Mouse (Mus musculus): ENCODE measurements at regions not wholly inside any gene's neighbourhood (a gene's known extent, or its start where the extent isn't known, plus 50 kb on each side); places are given as distances from the start of the nearest gene placed in this dataset.

DNA sequence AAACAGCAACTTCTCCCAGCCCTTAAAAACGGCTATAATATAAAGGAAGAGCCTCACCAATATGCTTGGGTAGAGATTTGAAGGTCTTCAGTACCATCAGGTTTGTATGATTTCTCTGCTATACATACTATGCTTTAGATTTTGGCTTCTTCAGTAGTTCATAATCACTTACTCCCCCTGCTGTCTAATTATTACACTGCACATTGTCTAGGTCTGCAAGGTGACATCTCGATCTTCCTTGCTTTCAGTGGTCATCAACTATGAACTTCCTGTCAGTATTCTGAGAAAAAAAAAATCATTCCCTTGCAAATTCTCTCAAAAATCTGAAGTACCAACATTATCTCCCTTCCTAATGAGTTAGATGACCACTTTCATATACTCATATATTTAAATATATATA is 225.4 kb upstream of the Galnt5 start:
- no peak for DNase-seq

DNA sequence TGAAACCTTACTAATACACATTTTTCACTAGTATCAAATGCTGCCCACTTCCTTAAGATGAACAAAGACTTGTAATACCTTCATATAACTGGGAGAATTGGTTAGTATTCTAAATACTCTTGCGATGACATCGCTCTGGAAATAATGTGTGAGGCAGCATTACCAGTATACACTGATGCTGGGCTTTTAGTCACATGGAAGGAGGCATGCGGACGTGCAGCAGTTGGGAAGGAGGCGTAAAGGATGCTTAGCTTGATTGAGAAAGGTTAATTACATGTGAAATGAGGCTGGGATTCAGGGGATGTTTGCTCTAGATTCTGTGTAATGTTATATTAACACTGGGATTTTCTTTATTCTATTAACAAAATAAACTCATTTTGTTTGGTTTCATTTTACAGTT is 221.5 kb upstream of the Galnt5 start:
- no peak for DNase-seq

DNA sequence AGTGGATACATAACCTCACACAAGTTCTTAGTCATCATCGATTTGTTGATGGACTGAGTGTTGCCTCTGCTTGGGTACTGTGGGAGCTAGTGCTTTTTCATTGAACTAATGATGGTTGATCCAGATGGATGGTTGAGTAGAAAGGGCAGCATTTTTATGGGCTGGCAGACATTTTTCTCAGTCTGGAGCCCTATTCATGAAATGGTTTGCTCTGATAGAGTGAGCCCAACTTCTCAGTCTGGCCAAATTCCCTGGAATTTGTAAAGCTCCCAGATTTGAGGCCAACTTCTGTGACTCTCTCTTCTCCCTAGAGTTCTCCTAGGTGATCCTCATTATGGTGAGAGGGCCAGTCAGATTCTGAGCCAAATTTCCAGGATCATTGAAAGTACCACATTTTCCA is 216.8 kb upstream of the Galnt5 start:
- no peak for DNase-seq

DNA sequence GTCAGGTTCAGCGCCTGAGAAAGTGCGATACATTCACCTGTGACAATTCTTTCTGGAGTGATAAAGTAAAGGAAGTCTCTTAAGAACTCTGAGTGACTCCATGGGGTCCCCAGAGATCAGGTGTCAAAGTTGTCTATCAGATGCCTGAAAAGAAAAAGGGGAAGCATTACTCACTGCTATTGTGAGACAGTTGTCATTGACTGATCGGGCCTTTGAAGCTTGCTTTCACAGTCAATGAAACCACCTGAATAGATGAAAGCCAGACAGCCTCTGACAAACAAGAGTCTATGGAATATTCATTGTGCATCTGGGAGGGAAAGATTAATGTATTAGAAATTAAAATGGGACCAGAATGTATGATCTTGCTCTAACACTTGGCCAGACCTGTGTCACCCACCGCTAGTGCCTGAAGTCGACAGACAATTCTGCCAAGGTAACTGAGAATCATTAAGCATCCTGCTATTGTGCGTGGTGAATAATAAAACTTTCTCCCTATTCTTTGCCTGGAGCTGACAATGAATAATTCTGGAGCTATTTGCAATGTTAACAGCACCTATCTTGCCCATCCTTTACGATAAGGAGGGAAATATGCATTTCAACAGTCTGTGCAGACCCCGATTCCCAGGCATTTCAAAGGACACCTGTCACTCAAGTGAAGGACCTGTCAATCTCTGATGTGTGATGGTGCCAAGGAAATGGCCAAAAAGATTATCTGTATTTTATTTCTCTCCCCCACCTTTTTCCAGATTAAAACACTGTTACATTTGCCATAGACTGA is 204.0 kb upstream of the Galnt5 start:
- no peak for DNase-seq

DNA sequence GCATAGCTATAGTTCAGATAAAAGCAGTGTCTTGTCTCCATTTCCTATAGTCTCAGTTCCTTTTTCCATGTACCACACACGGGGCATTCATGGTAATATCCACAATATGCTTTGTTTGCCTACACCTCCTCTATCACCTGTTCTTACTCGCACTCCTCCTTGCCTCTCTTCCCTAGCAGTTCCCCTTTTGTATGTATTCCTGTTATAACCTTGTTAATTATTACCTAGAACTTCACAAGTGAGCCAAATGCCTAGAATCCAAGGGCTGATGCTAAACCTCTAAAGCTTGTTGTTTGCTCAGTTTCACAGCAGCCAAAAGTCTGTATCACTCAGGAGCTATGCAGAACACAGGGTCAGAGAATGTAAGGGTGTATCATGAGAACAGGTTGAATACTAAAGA is 198.4 kb upstream of the Galnt5 start:
- no peak for DNase-seq

DNA sequence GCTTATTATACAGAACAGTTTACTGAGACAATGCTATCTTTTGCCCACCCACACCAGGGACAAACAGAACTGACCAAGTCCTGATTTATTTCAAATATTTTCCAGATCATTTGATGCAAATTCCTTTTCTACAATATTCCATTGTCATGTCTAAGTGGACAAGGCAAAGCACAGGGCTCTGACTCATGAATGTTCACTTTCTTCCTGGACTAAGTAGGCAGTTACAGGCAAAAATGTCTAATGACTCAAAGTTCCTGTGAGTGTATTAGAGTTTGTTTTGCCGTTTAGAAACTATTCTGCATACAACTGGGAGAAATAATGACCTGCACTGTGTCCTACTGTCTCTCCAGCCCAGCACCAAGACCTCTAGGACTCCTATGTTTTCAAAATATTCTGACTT is 189.8 kb upstream of the Galnt5 start:
- DNase-seq: no peak

DNA sequence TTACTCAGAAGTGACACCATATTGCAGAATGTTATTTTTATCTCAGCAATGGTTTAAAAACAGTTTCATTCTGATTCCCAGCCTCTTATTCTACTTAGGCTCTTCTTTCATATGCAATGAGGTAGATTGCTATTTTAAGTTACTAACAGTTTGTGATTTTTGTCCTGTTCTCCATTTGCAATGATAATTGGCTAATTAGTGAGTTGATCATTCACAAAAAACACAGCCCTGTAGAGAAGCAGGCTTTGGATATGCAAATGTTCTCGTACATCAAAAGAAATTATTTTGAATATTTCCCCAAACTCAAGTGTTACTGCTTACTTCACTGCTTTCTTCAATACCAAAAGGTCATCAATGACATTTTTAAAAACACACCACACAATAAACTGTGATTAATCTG is 184.7 kb upstream of the Galnt5 start:
- no peak for DNase-seq

DNA sequence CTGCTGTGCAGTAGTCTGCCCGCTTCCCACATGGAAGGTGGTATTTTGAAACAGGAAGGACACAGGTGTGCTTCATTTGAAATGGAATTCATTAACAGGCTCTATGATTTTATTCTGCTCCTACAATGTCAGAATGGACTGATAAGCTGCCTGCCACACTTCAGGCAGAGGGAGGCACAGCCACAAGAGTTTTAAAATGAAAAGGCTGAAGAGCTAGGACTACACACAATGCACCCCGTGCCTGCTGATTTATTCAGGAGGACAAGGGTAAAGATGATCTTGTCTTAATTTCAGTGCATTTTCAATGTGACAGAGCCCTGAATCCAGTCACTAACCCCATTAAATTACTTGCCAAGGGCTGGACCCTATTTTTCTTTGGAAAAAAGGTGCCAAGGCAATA is 177.3 kb upstream of the Galnt5 start:
- DNase-seq: no peak

DNA sequence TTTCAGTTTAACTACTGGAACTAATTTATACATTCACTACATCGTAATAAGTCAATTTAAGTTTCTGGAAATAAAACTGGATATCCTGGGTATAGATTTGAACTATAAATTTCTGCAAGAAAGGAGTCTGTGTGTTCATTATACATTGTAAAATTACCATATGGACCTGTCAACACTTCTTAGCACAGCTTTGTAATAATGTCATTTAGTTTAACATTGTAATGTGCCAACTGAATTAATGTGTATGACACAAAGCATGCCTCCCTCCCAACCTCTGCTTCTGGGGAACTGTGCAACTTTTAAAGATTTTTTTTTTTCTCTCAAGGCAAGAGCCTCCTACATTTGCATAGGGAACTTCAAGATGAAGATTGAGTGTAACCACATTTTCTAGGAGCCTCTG is 176.8 kb upstream of the Galnt5 start:
- no peak for DNase-seq

DNA sequence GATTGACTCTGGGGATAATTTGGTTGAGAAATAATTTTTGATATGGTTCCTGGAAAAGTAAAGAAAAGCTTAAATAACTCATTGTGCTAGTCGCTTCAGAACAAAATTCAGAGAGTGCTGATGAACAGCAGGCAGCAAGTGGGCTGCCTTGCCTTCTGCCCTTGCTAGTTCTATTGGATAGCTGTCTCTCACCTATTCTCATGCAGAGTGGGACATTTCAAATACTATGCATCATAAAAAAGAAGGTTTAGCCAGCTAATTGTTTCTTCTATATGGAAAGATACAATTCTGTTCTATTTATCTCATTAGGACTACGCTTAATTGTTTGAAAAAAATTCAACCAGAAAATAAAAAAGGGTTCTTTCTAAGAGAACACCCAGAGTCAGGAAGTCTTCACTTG is 169.4 kb upstream of the Galnt5 start:
- DNase-seq: no peak

DNA sequence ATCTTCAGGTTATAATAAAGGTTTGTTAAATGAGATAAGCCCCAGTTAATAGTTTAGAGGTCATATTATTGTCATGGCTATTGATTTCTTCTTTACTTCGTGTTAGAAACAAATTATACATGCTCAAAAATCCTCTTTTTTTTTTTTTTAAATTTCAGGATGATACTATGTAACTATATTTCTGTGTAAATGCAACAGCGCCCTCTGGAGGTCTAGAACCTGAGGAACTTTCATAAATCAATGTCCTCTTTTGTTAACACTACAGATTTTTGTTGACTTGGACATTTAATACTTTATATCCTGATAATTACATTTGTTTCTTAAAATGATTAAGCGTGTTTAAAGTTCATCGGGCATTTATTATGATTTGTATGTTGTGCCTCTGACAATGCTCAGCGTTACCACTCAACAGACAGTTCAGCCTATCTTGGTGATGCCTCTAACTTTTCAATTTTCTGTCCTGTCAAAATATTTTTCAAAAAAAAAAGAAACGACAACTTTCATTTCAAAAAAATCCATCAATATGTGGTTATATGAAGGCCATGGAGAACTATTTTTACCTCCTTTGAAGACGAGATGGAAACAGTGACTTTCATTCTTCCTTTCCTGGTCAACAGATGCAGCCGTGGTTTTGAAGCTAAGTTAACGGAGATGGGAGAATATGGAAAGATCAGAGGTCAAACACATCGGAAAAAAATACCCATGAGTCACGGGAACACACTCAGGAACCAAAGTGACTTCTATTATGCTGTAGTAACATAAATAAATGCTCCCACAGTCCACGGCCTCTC is 164.9 kb upstream of the Galnt5 start:
- peak; percentile 1 for DNase-seq

DNA sequence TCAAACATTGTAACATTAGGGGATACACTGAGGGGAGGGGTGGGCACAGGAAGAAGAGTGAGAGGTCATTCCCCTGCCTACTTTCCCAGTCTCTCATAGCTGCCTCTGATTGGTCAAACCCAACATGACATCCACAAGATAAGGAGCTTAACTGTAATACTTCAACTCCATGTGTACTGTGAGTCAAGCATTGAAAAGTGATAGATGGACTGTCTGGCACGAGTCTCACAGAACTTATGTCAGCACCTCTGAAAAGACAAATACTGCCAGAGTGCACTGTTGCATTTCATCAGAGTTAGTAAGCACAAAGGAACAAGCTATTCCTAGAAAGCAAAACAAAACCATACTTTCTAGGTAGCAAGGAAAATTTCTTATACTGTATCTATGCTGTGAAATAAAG is 152.5 kb upstream of the Galnt5 start:
- no peak for DNase-seq

DNA sequence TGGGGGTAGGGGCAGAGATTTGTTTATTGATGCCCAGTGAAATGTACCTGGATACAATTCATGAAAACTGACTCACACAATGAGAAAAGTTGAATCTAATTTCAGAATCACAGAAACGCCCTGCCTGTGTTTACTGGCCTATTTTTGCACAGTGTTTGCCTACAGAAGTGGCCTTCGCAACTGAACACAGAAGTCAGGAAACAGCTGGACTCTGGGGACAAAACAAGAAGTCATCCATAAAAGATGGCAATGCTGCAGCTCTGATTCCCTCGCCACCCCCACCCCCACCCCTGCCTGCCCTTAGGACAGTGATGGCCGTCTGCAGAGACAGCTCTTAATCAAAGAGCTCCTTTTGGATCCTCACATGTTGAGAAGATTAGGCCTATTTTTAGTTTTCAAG is 150.0 kb upstream of the Galnt5 start:
- no peak for DNase-seq

DNA sequence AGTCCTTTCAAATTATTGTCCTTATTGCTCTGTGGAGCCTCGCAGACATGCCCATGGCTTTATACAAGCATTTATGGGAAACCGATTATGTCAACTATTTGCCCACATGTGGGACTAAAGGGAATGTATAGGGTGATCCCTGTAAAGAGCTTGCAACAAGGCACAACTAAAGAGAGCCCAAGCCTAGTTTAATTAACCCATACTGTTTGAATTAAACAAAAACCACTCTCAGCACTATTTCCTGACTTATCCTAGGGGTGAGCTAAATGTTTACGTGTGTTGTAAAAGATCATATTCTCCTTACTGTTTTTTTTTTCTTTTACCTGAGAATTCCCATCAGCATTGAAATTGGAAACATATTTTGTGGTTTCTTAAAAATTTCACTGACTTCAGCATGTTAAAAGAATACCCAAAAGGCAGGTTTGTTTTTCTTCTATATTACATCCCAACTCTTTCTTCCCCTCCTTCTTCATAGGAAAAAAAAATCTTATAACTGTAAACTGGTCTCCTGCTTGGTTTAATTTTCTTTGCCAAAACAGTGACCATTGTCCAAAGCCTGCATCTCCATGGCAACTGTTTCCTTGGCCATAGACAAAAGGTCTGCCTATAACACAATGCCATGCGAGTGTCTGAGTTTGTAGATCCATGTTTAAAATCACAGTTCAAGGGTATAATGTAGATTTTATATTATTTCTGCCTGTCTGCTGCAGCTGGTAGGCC is 148.2 kb upstream of the Galnt5 start:
- DNase-seq: no peak

DNA sequence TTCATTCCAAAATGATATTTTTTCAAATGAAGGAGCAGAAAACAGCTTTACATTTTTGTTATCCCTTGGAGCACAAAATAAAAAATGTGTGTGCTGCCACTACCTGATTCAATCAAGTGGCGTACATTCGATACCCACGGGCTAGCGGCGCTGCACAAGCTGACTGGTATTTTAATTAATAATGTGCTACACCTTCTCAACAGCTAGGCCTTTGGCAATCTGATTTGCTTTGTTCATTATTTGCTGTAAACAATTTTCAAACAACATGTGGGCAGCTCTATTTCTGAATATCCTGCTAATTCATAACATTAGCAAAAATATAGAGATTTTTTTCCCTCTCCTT is 147.7 kb upstream of the Galnt5 start:
- DNase-seq: no peak

DNA sequence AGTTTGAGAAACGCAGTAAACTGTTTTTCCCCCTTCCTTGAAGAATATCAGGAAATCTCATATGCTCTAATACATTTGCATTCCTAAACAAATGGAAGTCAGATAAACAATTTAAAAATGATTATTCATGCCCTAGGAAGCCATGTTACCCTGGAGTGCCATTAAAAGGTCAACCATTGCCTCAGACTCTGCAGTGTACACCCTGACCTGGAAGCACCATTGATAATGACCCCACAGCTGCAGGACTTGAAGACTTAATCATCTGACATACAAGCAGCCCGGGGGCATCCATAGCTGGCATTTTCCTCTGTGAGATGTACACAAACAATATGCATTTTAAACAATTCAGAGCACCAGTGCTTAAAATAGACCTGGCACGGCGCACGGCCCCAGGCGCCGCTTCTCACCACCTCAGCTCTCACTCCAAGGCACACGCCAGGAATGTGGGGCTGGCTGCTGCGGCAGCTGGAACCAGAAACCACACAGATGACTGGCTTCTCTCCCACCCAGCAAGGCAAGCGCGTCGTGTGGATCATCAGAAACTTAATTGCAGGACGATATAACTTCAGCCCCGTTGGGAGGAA is 141.1 kb upstream of the Galnt5 start:
- no peak for DNase-seq

DNA sequence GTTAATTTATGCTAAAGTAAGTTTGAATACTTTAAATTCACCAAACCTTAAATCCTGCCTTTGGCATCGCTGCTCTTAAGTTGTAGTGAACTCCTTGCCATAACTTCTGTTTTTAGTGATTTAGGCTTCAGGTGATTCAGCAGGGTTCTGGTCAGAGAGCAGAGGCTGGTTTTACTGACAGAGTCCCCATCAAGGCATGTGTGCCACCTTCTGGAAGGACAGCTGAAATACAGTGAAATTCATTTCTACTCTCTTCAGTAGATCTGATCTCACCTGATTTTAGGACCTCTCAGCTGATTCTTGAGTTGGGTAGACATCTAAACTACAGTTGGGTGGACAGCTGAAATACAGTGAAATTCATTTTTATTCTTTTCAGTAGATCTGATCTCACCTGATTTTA is 132.4 kb upstream of the Galnt5 start:
- DNase-seq: no peak

DNA sequence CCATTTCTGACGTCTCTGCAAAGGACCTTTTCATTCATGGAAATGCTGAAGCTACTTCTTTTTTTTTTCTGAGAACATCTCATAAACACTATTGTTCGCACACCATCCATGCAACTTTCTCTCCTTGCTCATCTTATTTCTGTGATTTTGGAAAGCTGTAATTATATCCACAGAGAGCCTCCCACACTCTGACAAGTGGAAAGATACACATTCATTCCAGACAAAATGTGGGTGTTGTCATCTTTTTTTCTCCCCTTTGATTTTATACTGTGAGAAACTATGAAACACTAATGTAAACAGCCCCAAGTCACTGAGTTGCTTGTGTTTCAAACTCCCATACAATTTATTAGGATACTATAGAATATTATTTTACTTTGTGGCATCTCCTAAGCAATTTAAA is 129.6 kb upstream of the Galnt5 start:
- DNase-seq: no peak

DNA sequence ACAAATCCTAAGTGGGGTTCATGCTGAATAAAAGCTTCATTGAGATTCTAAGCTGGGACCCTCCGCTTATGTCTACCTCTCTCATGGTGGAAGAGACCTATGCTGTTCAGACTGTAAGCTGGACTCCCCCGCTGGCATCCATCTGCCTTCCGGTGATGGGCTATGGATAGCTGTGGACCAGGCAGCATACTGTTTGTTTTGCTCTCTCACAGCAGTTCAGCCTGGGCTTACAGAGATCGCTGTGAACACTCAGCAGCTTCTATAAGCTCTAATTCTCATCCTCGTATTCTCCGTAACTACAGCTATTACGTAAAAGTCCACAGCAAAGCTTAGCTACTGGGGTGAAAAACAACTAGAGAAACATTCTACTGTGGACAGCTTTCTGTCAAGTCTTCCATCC is 97.5 kb upstream of the Galnt5 start:
- DNase-seq: no peak

DNA sequence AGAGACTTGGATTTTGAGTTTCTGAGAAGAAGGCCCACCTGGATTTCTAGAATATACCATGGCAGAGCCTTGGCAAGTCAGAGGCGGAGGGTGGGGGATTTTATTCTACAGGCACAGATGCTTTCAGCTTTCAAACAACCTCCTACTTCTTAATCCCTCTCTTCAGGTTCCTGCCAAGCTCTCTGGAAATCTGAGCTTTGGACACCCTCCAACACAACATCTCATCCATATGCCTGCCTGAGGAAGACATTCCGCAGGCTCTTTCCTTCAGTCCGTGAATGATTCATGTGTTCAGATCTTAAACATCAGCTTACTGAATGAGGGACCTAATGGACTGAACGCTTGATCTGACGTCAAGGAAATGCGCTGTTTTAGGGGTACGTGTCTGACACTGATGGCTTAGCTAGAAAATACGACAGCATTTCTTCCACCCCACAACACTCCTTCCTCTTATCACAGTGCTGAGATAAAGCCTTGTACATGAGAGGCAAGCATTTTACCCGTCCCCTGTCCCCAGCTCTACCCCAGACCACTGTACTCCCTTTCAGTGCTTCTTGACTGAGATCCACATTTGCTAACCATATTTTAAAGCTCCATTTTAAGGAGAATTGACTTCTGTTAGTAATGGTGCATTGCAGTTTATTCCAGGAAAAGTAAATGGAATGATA is 97.0 kb upstream of the Galnt5 start:
- no peak for DNase-seq

DNA sequence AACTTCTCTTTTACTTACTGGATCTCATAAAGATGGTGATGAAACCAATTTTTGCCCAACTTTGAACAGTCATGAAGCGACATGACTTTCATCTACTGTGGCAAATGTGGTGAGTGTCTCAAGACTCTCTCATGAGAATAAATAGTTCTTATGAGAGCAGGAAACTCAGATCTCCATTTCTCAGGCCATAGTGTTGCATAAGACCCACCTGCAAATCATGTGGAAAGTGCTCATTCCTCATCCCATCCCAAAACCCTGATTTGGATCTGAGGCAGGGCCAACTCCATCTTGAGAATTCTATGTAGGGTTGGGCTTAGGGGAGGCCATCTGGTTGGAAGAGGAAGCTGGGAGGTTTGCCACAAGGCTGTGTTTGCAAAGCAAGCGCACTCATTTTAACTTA is 92.5 kb upstream of the Galnt5 start:
- DNase-seq: no peak

DNA sequence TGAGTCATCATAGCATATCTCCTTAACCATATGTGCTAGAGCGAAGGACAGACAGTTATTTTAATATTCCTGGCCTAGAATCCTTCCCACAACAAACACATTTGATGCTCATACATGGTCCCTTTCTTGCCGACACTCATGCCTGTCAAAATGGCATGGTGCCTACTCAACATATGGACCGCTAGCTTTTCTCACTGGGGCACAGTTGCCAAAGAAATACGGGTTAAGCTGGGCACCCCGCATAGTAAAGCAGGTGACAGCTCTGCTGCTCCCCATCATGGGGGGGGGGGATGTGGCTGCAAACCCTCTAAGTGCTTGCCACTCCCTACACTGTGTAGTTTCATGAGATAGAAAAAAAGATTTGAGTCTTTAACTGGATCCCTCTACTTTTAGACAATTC is 90.7 kb upstream of the Galnt5 start:
- DNase-seq: no peak

DNA sequence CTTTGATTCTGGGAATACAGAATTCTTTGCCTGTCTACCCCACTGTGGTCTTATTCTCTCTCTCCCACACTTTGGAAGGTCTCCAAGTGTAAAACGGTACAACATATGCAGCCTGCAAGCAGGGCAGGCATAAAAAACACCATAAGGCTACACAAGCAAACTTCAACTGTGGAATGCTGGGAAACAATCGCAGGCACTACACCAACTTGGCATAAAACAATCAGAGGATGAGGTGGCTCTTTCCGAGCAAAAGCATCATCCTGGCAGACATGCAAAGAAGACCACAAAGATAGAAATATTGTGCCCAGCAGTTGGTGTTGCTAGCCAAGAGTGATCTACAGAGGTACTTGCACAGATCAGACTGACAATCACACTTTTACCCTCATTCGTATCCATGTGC is 88.0 kb upstream of the Galnt5 start:
- no peak for DNase-seq
